Mouse (Mus musculus): ENCODE data around the gene Cit. TPM values are rescaled to one million over a fixed set of nuclear protein-coding genes. Genes with fewer than 3 reads are reported as not detected.

Cit gene
- total RNA-seq, 1 experiment from 2014 or later, result 3.9 TPM

DNA sequence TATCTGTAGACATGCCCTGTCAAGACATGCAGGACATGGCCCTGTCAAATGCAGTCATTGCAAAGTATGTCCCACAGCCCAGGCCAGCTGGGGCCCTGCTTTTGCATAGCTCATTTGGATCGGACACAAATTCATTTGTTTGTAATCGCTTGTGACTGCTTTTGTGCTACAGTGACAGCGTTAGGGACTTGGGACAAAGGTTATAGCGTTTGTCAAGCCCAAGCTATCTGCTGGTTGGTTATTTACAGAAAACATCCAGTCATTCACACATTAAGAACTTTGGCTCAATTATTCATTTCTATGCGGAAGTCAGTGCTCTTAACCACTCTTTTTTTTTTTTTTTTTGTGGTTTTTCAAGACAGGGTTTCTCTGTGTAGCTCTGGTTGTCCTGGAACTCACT, 207.1 kb downstream of the Cit start:
- ATAC-seq (replicated peaks; ENCODE audit: insufficient number of reproducible peaks, low FRiP score, low TSS enrichment, poor library complexity, severe bottlenecking), result no peak

DNA sequence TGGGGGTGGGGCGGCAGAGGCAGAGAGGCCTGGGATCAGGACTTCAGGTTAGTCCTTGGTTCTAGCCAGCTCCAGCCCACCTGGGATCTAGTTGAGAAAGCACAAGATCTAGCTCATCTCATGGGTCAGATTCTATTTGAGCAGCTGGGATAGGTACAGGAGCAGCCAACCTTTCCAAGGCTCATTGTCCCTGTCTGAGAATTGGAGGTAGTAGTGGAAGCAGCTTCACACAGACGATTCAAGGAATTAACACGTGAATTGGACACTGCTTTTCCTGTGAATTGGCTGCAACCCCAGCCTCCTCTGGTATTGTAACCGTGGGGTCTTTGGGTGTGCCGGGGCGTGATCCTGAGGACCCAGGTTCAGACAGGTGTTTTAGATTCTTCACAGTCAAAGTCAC, 207.7 kb downstream of the Cit start:
- ATAC-seq (replicated peaks; ENCODE audit: insufficient number of reproducible peaks, low FRiP score, low TSS enrichment, poor library complexity, severe bottlenecking), result no peak

Other genes starting within 250 kb of the Cit start
- 44.1 to 51.4 TPM (median 46.2 TPM) in 3 replicates for gene Rab35, start 213.4 kb upstream of the Cit start, total RNA-seq (2017)
- gene Bicdl1, start 113.7 kb upstream of the Cit start, total RNA-seq (2017), result 6.0 to 10.2 TPM (median 9.6 TPM) in 3 replicates
- gene Prkab1, start 179.2 kb downstream of the Cit start, total RNA-seq (2017), result 22.0 to 41.6 TPM (median 35.4 TPM) in 3 replicates
- gene Tmem233, start 238.0 kb downstream of the Cit start, total RNA-seq (2017), result not detected in 3 replicates

All from monocyte, adult 5-6 weeks (primary cell).